Mouse (Mus musculus) heart, adult 2 months (tissue): ENCODE results near the gene Phf12. TPM values are rescaled to one million over a fixed set of nuclear protein-coding genes. Genes with fewer than 3 reads are reported as not detected.

Experiments used
- DNase-seq, 2 experiments: peaks; one replicate each; pipeline ENCODE4 v3.0.0; 2021
- H3K27ac ChIP-seq: fragments of 200-600 bp; 2 replicates; pipeline ENCODE4 v1.8.1; 2022
- H3K27me3 ChIP-seq: fragments of 200-500 bp; 2 replicates; pipeline ENCODE4 v1.6.1; 2012; ENCODE audit warnings: mild to moderate bottlenecking, low read length, inconsistent platforms, mixed read lengths; ENCODE audit not compliant: control insufficient read depth, insufficient read depth
- H3K36me3 ChIP-seq: fragments of 200-500 bp; 2 replicates; pipeline ENCODE4 v1.6.1; 2012; ENCODE audit warnings: low read length, inconsistent platforms; ENCODE audit not compliant: control insufficient read depth, insufficient read depth
- H3K4me1 ChIP-seq: fragments of 200-500 bp; 2 replicates; pipeline ENCODE4 v1.6.1; 2011; ENCODE audit warnings: low read length; ENCODE audit not compliant: control insufficient read depth, insufficient read depth
- H3K4me3 ChIP-seq: fragments of 200-600 bp; 2 replicates; pipeline ENCODE4 v1.8.1; 2022
- H3K79me2 ChIP-seq: fragments of 200-500 bp; replicated peaks from 2 replicates; pipeline ENCODE4 v1.6.1; 2012; ENCODE audit warnings: mild to moderate bottlenecking, inconsistent platforms, low read length, moderate library complexity, mixed read lengths; ENCODE audit not compliant: control insufficient read depth, insufficient read depth
- H3K9ac ChIP-seq: fragments of 200-500 bp; 2 replicates; pipeline ENCODE4 v1.6.1; 2012; ENCODE audit warnings: low read depth, mild to moderate bottlenecking, control low read depth, inconsistent platforms, low read length, mixed read lengths
- CTCF ChIP-seq: fragments of 200-600 bp; IDR thresholded peaks from 2 replicates; pipeline ENCODE4 v1.8.1; 2022; ENCODE audit warnings: antibody characterized with exemption, mild to moderate bottlenecking, moderate library complexity
- EP300 ChIP-seq: fragments of 200-500 bp; IDR thresholded peaks from 2 replicates; pipeline ENCODE4 v1.6.1; 2011; ENCODE audit warnings: low read depth, low read length, control low read depth; ENCODE audit not compliant: insufficient read depth
- POLR2A ChIP-seq: fragments of 200-500 bp; IDR thresholded peaks from 2 replicates; pipeline ENCODE4 v1.6.1; 2011; ENCODE audit warnings: mild to moderate bottlenecking, low read depth, low read length, control low read depth; ENCODE audit not compliant: insufficient read depth
- WGBS: fragments of 180-500 bp; shearing (Covaris S2); methylation state at CpG from one replicate; pipeline ENCODE4 v1.1.7; 2018; 5-methylcytosine and 5-hydroxymethylcytosine counted together
- intact Hi-C: fragments of 180-260 bp; cut with DNase I; formaldehyde crosslinking; loops from one replicate; pipeline ENCODE4 v1.15.1; 2025
- polyA plus RNA-seq: library from polyadenylated mRNA; depleted of rRNA; stranded (reverse); fragments of >200 nt; gene quantifications from 2 replicates; pipeline ENCODE4 v1.2.3, GENCODE M21; 2012
- total RNA-seq, 2 experiments: library from RNA; stranded (reverse); gene quantifications; 2 replicates each; pipeline ENCODE4 v1.2.3; 2021

The Phf12 gene
- total and polyA plus RNA-seq, 3 experiments, result 22.3 to 30.5 (median 23.6) TPM

DNA sequence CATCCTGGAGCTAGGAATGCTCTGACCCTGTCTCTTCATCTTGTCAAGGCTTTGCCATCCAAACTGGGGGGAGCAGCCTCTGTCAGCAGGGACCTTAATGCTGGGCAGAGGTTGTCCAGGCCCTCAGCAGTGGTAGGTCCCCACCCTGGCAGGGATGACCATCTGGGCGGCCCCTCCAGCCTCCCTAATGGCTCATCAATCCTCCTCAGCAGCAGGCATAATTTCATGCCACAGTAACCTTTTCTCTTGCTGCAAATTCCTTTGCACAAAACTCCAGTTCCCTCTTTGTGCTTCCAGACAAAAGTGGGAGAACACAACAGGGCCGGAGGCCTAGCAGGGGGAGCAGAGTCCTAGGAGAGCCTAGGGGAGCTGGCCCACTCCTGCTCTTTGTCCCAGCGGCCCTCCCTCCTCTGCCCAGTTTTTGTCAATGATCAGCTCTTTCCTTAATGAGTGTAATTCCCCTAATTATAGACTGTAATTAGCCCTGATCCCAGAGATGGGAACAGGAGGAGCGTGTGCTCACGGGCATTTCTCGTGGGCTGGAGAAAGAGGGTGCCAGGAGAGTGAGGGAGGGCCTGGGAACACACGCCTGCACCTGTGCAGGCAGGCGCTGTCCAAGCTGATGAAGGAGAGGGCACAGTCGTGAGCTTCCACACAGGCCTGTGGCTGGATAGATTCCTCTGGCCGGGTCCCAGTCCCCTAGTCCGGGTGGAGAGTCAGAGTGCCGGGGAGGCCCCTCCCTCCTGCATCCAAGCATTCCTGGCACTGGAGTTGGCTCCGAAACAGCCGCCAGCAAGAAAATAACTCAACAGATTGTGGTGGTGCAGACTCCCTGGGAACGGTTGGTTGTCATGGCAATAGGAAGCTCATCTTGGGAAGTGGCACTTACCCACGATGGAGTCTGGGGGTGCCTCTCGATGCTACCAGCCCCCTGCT, 17.2 kb upstream of the Phf12 start:
- DNase-seq, result peak in 1 of 2 experiments; percentile 35
- no peaks in the 10 kb centered on the region for H3K36me3 ChIP-seq
- no peak overlapping the region for H3K27ac ChIP-seq
- TF ChIP-seq EP300, result no peak
- no peak for TF ChIP-seq CTCF
- TF ChIP-seq POLR2A, result no peak
- intact Hi-C loops, result loop anchor here (5.0 to 10.0 kb wide), 2 partner anchors 58 to 221 kb away; no protein-coding TSS in a partner anchor
- WGBS, result 30% methylated on average over 17 of the region's 17 CpGs
- no peaks in the 10 kb centered on the region for H3K27me3 ChIP-seq
- no peak overlapping the region for H3K9ac ChIP-seq
- no peak overlapping the region for H3K4me3 ChIP-seq
- H3K79me2 ChIP-seq, result no peaks in the 10 kb centered on the region
- H3K4me1 ChIP-seq, result no peaks in the 10 kb centered on the region

DNA sequence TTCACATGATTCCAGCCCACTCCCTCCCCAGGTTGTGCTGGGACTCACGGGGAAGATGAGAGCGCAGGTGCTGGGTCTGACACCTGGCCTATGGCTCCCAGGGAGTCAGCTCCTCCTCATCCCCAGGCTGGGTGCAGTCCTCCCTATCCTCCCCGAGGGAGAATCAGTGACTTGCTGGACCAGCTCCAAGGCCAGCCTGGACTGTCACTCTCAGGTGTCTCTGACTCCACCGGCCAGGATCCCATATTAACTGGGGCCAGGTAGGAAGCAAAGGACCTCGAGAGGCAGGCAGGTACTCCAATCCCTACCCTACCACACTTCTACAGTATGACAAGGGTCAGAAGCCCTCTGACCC, 16.5 kb upstream of the Phf12 start:
- Histone ChIP-seq H3K36me3 (no peaks in the 10 kb centered on the region), H3K4me1 (no peaks in the 10 kb centered on the region), H3K27ac (no peak overlapping the region), H3K79me2 (no peaks in the 10 kb centered on the region), H3K4me3 (no peak overlapping the region), H3K27me3 (no peaks in the 10 kb centered on the region), H3K9ac (no peak overlapping the region)
- no peak for TF ChIP-seq CTCF
- no peak for TF ChIP-seq EP300
- TF ChIP-seq POLR2A, result no peak
- intact Hi-C loops, result loop anchor here (5.0 to 10.0 kb wide), 2 partner anchors 59 to 221 kb away; no protein-coding TSS in a partner anchor
- no peak for DNase-seq
- 44% methylated on average over 5 of the region's 5 CpGs for WGBS

DNA sequence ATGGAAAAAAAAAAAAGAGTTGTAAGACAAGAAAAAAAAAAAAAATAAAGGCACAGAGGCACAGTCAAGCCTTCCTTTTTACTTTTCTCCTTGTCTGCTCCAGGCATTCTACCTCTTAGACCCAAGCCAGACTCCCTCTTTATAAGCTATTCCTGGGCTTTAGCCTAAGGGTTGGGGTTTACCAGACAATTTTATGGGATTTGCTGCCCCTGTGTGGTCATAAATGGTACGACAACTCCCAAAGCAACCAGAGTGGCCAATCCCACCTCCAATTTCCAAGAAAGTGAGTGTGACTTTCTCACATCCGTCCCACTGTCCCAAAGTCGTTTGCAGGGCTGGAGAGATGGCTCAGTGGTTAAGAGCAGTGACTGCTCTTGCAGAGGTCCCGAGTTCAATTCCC, 15.4 kb upstream of the Phf12 start:
- no peaks in the 10 kb centered on the region for H3K4me1 ChIP-seq
- TF ChIP-seq CTCF, result peak; percentile 89
- no peak for TF ChIP-seq POLR2A
- H3K27ac ChIP-seq, result no peak overlapping the region
- intact Hi-C loops, result loop anchor here (1.0 to 10.0 kb wide), 3 partner anchors 60 to 222 kb away; no protein-coding TSS in a partner anchor
- WGBS, result under 1% methylated on average over 4 of the region's 4 CpGs
- no peaks in the 10 kb centered on the region for H3K36me3 ChIP-seq
- H3K27me3 ChIP-seq, result no peaks in the 10 kb centered on the region
- H3K4me3 ChIP-seq, result no peak overlapping the region
- no peaks in the 10 kb centered on the region for H3K79me2 ChIP-seq
- no peak overlapping the region for H3K9ac ChIP-seq
- peak; percentile 61 to 79 for DNase-seq

DNA sequence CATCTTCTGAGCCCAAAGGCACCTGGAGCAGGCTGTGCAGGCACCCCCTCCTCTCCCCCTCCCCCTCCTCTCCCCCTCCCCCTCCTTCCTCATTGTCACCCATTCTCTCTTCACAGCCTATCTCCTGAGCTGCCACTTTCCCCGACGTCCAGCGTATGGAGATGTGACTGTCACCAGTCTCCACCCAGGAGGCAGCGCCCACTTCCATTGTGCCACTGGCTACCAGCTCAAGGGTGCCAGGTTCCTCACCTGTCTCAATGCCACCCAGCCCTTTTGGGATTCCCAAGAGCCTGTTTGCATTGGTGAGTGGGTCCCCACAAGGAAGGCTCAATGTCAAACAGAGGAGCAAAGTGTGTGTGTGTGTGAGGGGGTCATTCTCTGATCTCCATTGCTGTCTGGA, 13.8 kb upstream of the Phf12 start:
- intact Hi-C loops, result loop anchor here (5.0 to 10.0 kb wide), 2 partner anchors 61 to 224 kb away; no protein-coding TSS in a partner anchor
- no peak for DNase-seq
- Histone ChIP-seq H3K27ac (no peak overlapping the region), H3K4me1 (peaks cover 4% of the 10 kb centered on the region), H3K27me3 (no peaks in the 10 kb centered on the region), H3K4me3 (no peak overlapping the region), H3K79me2 (no peaks in the 10 kb centered on the region), H3K9ac (no peak overlapping the region), H3K36me3 (no peaks in the 10 kb centered on the region)
- WGBS, result 55% methylated on average over 4 of the region's 4 CpGs
- TF ChIP-seq EP300 (no peak), POLR2A (no peak), CTCF (no peak)

DNA sequence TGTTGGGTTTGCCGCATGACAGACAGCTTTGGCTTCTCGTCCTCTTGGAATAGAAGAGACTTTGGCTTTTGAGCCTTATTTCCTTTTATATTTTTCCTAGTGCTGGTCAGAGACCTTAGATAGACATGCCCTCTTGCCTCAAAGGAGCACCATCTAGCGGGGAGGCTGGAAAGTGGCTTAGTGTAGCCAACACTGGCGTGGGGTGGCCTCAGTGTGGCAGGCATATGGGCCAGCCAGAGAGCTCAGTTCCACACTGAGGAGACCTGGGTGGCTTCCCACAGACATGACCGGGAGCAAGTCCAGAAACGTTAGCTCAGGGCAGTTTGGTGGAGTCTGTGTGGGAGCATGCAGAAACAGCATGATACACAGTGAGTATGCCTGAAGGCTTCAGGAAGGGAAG, 11.8 kb upstream of the Phf12 start:
- intact Hi-C loops, result no loop called here

DNA sequence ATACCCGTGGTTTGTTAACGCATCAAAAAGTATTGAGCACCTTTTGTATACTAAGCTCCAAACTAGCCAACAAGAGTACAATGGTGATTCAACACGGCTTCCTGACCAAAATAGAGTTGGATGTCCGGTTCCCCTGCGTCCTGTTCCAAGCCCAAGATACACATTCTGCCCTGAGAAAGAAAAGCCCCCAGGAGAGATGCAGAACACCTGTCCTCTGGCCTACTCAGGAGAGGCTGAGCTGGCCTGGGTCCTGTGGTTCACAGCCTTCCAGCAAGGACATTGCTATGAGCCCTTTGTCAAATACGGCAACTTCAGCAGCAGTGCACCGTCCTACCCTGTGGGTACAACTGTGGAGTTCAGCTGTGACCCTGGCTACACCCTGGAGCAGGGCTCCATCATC, 9.0 kb upstream of the Phf12 start:
- 0 out of 2 replicates have a peak, but pooled peaks cover 2% of the 10 kb centered on the region for H3K27me3 ChIP-seq
- intact Hi-C loops, result no loop called here
- H3K27ac ChIP-seq, result peak overlapping the region; percentile 68
- no peak overlapping the region for H3K9ac ChIP-seq
- H3K79me2 ChIP-seq, result no peaks in the 10 kb centered on the region
- peak overlapping the region; percentile 22; the same call in 1 of the 2 replicates for H3K4me3 ChIP-seq
- TF ChIP-seq EP300 (no peak), CTCF (no peak), POLR2A (no peak)
- DNase-seq, result no peak
- peaks cover 4% of the 10 kb centered on the region for H3K4me1 ChIP-seq
- no peaks in the 10 kb centered on the region for H3K36me3 ChIP-seq
- WGBS, result 58% methylated on average over 7 of the region's 7 CpGs

More for the DNA sequence above, 11.8 kb upstream of the Phf12 start:
- no peak overlapping the region for H3K9ac ChIP-seq
- H3K27ac ChIP-seq, result no peak overlapping the region
- no peak for DNase-seq
- no peaks in the 10 kb centered on the region for H3K79me2 ChIP-seq
- H3K27me3 ChIP-seq, result 0 out of 2 replicates have a peak, but pooled peaks cover 2% of the 10 kb centered on the region
- WGBS, result 78% methylated on average over 6 of the region's 6 CpGs
- H3K4me3 ChIP-seq, result no peak overlapping the region
- TF ChIP-seq POLR2A, result no peak
- 0 out of 2 replicates have a peak, but pooled peaks have one; percentile 6 for TF ChIP-seq CTCF
- no peaks in the 10 kb centered on the region for H3K36me3 ChIP-seq
- peaks cover 4% of the 10 kb centered on the region for H3K4me1 ChIP-seq
